Mouse (Mus musculus): Measurements from ENCODE around the gene Rps6kc1. TPM values are rescaled to one million over a fixed set of nuclear protein-coding genes. Genes with fewer than 3 reads are reported as not detected.
"Not testable (repeated sequence)": the region's sequence is repeated elsewhere in the genome, so short reads cannot be mapped to it uniquely, and the experiment has no call there.

The Rps6kc1 gene
- polyA plus RNA-seq (2012; rRNA removed): 22.2 and 26.2 TPM in 2 replicates

DNA sequence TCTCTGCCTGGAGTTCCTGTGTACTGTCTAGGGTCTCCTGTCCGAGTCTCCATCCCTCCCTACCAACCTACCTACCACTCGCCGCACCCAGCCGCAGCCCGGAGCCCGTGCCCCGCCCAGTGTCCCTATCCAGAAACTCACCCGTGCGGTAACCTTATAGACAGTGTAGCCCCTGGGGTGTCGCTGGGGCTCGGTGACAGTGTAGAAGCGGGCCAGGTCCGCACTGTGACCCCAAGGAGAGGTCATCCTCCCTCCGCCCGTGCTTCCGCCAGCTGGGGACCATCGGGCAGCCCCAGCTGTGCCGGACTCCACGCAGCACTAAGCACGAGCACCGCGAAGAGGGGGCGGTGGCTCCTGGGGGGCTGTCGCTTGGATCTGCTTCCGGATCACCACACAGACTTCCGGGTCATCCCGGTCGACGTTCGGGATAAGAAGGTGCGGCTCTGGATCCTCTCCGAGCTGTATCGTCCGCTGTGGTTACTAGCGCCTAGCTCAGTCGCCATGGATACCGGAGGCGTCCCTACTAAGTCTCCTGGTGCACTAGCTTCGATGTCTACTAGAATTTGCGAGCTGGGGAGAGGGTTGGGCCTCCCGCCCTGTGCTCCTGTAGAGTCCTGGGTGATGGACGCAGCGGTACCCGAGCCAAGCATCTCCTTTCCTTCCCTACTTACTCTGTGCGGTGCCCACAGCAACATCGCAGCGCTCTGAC lies at the start of gene Rps6kc1:
Gene Rps6kc1 (minus strand): TSS at position 356 of the 709 bp plus-strand sequence.
- peak; percentile 76 to 86 for DNase-seq (ENCODE audit: extremely low spot score in 1 of 2, low spot score in 1 of 2)

DNA sequence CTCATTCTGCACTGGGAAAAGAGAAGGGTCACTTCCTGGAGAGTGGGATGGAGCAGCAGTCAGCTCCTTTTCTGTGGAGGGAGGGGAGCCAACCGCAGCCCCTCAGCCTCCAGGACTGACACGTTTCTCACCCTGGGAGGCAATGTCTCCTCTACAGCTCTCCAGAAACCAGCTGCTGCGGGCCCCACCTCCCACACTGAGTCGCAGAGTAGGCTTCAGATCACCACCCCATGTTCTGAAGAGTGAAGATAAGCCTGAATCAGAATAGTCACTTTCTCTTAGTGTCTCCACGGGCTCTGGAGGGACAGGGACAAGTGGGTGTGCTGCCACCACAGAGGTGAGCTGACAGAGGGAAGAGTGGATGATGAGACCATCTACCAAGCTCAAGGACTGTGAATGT lies 47.3 kb upstream of the Rps6kc1 start:
- DNase-seq (ENCODE audit: extremely low spot score in 1 of 2, low spot score in 1 of 2): no peak

DNA sequence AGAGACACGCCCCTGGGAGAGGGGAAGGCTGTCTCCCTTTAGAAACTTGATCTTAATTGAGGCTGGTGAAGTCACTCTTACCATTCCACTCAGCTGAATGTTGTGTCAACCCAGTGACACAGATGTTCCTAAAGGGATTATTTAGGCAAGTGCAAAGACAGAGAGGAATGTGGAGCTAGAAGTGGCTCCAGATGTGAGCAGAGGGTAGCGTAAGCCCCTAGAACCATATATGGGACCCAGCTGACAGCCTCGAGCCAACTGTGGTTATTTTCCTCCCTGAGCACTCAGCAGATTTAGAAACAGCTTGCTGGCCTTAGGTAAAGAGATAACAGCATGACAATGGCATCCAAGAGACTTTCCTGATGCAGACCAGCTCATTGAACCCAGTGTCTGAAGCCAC lies 41.4 kb upstream of the Rps6kc1 start:
- no peak for DNase-seq (ENCODE audit: extremely low spot score in 1 of 2, low spot score in 1 of 2)

DNA sequence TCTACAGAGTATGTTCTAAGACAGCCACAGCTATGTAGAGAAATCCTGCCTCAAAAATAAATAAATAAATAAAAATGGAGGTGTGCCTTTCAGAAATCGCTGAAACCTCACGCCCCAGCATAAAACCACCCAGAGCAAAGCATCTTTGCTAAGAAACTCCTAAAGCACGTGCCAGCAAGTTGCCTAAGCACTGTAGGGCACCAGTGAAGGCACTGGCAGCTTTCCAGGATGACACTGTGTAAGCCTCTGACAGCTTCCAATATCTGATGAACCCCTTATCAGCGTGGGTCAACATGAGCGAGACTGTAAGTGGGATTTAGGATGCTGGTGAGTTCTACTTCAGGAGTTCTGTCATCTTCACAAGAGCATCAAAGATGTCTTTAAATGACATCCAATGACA lies 39.4 kb upstream of the Rps6kc1 start:
- DNase-seq (ENCODE audit: extremely low spot score in 1 of 2, low spot score in 1 of 2): no peak

DNA sequence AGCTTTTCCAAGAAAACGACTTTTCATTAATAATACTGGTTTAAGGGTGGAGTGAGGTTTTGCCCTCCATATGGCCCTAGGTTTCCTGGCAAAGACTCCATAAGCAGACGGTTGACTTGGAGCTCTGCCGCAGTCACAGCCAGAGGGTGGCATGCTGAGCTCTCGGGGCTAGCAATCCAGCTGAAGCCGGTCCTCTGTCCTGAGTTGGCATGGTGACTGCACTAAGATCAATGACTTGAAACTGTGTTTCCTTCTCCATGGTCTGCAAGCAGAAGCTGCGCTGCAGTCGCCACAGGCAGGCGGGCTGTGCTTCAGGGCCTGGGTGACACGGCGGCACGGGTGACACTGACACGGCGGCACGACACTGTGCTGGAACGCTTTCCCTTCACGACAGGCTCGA lies 37.3 kb upstream of the Rps6kc1 start:
- DNase-seq (ENCODE audit: extremely low spot score in 1 of 2, low spot score in 1 of 2): no peak

DNA sequence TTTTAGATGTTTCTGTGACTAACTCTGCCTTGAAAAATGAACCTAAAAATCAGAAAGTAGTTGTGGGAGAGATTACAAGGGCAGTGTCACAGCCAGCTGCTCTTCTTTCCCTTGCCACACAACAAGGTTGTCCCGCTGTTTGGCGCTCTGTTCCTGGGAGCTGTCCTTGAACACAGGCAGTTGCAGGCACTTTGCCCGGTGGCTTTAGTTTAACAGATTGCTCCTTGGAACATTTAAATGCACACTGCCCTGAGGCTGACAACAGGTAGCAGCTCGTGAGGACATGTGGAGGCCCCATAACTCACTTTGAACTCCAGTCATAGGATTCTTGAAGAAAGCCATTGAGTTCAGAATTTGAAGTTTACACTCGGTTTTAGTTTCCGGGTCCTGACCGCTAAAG lies 36.9 kb upstream of the Rps6kc1 start:
- no peak for DNase-seq (ENCODE audit: extremely low spot score in 1 of 2, low spot score in 1 of 2)

DNA sequence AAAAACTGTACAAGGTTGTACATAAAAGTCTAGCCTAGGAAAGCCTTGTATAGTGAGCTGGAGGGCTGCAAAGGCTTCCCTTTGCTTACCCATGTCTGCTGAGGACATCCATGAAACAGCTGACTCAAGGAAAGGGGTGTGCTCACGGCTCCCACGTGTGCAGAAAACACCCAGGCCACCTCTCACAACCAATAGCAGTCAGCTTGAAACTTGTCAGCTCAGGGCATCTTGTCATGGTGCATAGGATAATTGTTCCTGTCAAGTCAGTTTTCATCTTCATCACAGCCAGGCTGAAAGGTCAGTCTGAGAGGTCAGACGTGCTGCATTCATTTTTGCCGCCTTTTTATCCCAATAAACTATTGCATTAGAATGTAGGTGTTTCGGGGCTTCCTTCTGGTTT lies 36.4 kb upstream of the Rps6kc1 start:
- no peak for DNase-seq (ENCODE audit: extremely low spot score in 1 of 2, low spot score in 1 of 2)

DNA sequence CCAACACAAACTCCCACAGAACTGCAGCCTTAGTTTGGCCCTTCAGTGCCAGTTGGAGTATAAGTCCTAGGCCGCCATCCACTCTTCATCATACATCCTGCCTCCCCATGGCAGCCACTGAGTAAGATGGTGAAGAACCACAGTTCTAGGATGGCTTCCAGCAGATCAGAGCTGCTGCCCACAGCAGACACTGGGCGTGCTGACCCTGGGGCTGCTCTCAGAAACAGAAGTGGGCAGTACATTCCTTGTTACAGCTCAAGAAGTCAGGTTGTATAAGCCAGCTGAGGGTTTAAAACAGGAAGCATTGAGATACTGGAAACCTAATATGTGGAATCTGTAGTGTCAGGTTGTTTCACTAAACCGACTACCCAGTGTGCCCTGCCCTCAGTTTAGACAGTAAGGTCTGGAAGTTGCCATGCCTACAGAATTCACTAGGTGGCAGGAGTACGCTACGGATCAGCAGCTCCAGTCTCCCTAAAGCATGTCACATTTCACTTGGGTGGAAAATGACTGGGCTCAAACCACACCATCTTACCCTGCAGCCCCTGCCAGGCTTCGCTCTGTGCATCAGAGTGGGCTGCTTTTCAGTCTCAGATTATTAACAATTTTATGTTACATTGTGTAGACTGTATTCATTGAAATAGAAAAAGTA lies 32.7 kb upstream of the Rps6kc1 start:
- DNase-seq (ENCODE audit: extremely low spot score in 1 of 2, low spot score in 1 of 2): peak; percentile 60 to 88

DNA sequence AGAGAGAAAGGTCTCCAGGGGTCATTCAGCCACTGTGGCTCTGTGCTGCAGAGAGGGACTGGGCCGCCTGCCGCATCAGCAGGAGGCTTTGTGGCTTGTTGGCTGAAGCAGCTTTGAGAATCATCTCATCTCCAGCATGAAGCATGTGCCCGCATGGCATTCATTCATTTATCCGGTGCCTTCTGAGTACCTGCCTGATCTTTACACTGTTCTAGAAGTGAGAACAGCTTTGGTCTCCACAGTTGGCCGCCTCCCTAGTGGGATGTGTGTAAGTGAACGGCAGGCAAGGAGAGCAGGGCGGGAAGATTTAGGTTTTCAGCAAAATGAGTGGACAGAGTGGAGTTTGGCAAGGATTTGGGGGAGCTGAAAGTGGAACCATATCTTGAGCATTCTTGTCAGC lies 28.2 kb upstream of the Rps6kc1 start:
- DNase-seq (ENCODE audit: extremely low spot score in 1 of 2, low spot score in 1 of 2): no peak

DNA sequence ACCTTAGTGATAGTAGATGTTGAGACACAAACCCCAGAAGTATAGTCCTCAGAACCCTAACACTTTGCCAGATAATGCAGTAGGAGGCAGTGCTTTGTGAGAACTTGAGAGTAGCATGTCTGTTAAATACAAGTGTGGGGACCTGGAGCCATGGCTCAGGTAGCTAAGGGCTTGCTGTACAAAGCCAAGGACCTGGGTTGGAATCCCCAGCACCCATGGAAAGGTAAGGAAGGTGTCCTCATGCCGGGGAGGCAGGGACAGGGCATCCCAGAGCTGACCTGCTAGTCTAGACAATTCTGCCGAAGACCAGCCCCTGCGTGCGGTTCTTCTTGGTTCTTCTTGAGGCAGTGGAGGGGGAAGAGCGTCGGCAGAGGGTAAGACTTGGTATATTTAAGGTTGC lies 18.6 kb upstream of the Rps6kc1 start:
- DNase-seq (ENCODE audit: extremely low spot score in 1 of 2, low spot score in 1 of 2): no peak

DNA sequence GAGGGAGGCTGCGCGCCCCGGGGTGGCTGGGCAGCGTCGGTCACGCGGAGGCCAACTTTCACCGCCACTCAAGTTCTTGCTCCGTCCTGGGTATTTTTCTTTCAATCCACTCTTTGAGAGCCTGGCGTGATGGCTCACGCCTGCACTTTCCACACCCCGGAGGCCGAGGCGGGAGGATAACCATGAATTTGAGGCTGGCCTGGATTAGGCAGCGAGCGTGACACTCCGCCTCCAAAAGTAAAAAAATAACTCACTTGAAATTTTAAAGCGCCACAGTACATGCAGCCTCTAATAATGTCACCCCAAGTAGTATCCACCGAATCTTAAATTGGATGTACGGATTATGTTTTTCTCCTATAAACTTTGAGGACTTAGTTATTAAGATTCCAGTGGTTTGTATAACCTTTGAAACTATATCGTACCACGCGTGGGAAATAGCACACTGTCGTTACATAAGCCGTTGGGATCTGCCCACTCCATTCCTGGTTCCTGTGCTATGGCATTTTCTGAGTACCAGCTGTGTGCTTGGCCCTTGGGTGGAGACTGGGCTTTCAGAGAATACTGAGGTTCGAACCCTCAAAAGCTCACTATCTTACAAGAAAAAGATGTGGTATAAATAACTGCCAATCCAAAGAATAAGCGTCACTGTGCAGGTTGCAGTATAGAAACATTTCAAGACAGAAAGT lies 17.6 kb upstream of the Rps6kc1 start:
- DNase-seq (ENCODE audit: extremely low spot score in 1 of 2, low spot score in 1 of 2): peak; percentile 46 to 66

DNA sequence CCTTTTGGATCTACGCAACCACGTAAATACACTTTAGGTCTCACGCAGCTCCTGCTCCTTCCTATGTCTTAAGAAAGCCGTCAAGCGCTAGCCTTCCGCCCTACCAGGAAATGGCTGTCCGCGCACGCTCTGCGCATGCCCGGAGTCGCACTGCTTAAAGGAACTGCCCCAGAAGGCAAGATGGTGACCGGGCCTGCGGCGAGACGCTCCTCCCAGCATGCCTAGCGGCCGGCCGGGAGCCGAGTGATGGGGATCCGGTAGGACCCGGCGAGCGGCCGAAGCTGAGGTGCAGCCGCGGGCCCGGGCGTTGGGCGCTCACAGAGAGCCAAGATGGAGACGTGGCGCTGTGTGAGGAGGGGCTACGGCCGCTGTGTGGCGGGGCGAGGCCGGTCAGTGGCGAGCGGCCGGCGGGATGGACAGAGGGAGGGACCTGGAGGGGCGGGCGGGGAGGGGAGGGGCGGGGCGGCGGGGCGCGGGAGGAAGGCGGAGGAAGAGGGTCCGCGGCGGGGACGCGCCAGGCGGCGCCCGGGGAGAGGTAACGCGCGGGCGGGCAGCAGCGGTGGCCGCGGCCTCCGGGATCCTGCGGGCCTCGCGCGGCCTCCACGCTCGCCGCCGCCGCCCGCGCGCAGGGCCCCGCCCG lies 16.9 kb upstream of the Rps6kc1 start:
- peak; percentile 96 to 98 for DNase-seq (ENCODE audit: extremely low spot score in 1 of 2, low spot score in 1 of 2)

DNA sequence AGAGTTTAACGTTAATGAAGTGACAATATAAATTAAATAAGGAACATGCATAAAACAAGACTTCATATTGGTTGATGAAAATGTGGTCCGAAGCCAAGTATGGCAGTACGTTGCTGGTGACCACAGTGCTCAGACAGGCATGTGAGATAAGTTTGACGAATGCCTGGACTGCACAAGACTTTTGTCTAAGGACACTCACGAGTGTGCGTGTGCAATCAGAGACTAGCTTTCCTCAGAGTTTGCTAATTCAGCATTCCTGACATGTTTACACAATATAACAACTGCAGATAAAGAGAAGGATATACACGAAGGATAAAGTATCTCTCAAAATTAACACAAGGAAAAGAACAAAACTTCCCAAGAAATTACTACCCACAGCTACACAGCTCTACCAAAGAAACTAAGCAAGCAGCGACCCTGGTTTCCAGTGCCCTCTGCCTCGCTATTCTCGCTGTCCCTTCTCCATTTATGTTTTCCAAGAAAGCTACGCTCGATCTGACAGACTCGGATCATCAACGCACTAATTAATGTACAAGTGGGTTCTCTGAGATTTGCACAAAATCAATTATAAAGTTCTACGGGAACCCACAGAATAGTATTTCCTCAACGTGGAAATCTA lies 16.3 kb upstream of the Rps6kc1 start:
- no peak for DNase-seq (ENCODE audit: extremely low spot score in 1 of 2, low spot score in 1 of 2)

DNA sequence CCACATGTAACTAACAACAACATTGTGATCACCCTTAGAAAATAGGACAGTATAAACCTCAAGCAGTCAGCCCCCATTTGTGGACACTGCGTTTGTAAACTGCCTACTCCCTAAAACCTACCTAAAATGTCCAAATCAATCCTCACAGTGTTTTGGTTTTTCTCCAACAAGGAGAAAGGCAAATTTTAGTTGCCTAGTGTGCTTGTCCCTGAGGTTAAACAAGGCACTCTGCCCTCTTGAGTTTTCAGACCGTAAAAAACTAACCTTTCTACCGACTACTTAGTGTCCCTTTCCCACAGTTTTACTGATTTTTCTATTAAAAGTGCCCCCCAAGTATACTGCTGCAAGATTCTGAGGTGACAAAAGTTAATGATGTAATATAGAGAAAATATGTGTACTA lies 15.7 kb upstream of the Rps6kc1 start:
- no peak for DNase-seq (ENCODE audit: extremely low spot score in 1 of 2, low spot score in 1 of 2)

DNA sequence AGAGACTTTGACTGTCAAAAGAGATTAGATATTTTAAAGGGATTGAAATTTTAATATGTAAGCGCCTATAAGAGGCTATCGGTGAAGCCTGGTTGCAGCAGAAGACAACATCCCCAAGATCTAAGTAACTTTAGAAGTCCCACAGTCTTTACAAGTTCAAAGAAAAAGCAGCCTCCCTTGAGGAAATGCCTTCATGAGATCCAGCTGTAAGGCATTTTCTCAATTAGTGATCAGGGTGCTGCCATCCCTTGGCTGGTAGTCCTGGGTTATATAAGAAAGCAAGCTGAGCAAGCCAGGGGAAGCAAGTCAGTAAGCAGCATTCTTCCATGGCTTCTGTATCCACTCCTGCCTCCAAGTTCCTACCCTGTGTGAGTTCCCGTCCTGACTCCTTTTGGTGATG lies 13.2 kb upstream of the Rps6kc1 start, which contains the start of gene Angel2:
Gene Angel2 (plus strand): TSS at position 301 of the 400 bp plus-strand sequence.
- not testable (repeated sequence) for DNase-seq (ENCODE audit: extremely low spot score in 1 of 2, low spot score in 1 of 2)

DNA sequence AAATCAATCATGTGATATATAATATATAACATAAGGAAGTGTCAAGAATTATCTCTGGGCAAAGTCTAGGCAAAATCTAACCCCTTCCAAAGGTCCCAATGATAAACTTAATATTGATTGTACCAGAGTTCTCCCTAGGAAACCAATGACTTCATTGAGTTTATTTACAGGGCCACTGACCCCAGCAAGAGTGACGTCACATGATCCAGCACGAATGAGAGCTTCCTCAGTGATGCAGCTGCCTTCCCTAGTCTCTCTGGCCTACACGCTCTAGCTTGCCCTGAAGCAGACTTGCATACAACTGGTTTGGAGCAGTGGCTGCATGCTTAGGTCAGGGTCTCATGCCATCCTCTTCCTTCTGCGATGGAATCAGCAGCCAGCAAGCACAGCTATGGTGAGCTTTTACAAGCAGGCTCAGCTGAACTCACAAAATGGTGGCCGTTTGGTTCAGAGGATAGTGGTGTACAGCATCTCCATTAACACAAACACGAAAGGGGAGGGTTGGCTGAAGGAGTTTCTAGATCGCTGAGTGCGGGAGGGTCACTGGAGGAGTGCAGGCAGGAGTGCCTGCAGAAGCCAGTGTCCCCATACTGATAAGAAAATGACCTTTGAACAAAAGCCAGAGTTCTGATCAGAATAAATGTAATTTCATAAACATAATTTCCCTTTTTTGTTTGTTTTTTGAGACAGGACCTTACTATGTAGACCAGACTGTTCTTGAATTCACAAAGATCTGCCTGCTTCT lies 8.3 kb upstream of the Rps6kc1 start:
- DNase-seq (ENCODE audit: extremely low spot score in 1 of 2, low spot score in 1 of 2): no peak

DNA sequence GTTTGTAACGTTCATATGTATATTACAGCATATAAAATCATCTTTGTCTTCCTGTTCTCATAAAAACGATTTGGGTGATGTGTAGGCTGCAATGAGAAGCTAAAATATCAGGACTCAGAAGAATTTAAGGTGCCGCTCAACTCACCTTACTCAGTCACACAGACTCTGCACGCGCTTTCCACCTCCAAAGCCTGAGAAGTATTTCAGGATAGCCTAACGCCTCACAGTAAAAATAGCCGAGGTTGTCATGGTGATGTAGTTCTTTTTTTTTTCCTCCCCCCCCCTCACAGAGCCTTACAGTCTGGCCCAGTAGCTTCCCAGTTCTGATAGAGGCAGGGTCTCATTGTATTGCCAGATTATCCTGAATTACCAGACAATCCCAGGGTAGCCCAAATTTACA lies 7.4 kb upstream of the Rps6kc1 start:
- peak; percentile 71 to 78 for DNase-seq (ENCODE audit: extremely low spot score in 1 of 2, low spot score in 1 of 2)

DNA sequence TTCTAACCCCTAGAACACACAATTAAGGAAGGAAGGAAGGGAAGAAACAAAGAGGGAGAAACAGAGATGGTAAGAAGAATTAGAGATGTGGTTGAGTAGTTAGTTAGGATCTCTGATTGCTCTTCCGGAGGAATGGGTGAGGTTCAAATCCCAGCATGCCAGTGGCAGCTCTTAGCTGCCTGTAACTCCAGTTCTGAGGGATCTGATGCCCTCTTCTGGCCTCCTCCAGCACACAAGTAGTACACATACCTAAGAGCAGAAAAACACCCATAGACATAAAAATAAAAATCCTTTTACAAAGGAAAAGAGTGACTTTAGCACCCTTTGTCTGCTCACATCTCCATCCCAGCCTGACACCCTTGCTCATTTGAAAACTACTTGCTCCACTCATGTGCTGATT lies 1.1 kb upstream of the Rps6kc1 start:
- no peak for DNase-seq (ENCODE audit: extremely low spot score in 1 of 2, low spot score in 1 of 2)

DNA sequence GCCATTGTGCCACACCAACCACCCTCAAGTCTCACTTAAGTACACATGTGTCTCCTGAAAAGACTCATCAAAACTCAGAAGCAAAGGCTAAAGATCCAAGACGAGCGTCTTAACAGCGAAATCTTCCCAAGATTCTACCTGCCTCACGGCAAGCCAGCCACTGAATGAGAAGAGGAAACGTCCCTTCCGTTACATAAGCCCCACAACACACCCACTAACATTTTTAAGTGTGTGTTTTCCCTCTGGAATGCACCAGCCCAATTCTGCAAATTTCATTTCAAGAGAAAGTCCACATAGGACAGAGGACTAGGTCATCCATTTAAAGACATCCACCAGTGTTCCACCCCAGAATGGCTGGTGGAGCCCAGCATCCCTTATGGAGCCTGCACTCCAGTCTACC lies 734 bp downstream of the Rps6kc1 start:
- DNase-seq (ENCODE audit: extremely low spot score in 1 of 2, low spot score in 1 of 2): peak; percentile 20 to 59

DNA sequence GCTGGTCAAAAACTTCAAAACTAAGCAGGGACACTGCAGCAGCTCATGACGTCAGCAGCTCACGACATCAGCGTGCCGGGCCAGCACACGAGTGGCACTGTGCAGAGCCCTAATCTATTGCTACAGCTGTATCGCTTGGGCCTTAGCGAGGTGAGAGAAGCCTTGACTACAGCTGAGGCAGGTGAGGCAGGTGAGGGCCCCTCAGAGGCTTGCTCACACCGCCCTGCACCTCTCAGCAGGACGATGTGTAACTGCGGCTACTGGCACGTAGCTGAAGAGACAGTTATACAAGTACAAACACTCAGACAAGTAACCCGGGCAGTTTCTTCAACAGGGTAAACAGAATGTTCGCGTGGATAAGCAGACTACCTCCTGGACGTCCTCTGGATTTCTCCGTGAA lies 6.9 kb downstream of the Rps6kc1 start:
- no peak for DNase-seq (ENCODE audit: extremely low spot score in 1 of 2, low spot score in 1 of 2)

All from frontal cortex, adult 2 months (tissue).